Mouse (Mus musculus) lung, postnatal 14 days (tissue): ENCODE measurements around the gene Gm49425.
A peak's percentile ranks its signal among the peaks of the same experiment; 100 is the strongest.

ENCODE experiments used
- DNase-seq: peaks from one replicate; pipeline ENCODE4 v3.0.0; 2021

Gm49425 gene

DNA sequence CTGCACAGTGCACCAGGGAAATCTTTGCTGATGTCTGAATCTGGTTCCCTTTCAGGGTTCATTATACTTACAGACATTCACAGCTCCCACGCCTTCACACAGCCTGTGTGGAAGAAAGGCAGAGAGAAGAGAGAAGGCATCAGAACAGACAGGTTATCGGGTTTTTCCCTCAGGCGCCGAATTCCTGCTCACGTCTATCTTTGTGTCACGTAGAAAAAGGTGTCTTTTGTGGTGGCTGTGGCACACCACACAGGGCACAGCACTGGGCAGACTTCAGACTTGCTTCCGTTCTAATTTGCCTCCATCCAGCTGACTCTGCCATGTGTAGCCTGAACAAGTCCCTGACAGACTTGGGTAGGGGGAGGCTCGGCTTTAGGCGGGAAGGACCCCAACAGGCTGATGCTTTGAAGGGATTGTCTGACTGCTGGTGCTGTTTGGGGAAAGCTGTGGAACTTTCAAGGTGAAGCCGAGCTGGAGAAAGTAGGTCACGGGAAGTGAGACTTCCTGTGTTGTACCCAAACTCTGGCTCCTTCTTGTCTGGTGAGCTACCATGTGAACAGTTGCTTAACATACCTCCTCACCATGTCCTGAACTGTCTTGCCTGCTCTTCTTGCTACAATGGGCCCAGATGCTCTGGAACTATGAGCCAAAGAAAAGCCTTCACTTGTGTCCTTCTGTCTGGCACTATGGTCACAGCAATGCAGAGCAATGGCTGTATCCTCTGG lies 31.0 kb downstream of the Gm49425 start:
- DNase-seq: no peak

DNA sequence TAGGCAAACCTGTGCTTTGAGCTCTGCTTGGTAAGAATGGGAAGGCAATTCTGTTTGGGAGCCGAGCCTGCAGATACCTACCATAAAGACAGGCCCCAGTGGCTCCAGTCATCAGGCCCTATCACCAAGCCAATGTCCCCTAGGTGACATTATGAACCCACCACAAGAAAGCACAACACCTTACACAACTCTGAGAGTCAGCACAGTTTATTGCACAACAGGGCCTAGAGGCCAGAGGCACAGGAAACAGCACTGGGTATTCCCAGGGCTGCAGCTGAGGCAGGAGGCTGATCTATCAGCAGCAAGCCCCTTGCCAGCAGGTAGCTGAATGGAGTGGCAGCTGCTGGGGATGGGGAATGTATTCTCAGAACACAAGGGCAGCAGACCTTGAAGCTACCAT lies 32.1 kb downstream of the Gm49425 start:
- no peak for DNase-seq

DNA sequence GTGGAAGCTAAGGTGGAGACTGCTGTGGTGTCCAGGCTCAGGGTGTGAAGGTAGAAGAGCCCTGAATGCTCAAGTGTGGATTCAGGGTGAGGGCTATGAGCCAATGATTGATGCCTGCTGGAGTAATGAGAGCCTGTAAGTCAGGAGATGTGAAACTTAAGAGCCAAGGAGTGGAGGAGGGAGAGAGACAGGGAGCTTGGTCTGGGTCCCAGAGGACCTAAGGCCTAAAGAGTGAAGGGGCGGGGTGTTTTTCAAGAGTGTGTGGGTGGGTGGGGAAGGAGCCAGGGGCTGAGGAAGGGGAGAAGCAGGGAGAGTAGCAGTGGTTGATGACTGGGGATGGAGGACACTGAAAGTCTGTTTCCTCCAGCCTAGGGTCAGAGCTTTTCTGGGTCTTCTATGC lies 33.4 kb downstream of the Gm49425 start:
- DNase-seq: no peak

DNA sequence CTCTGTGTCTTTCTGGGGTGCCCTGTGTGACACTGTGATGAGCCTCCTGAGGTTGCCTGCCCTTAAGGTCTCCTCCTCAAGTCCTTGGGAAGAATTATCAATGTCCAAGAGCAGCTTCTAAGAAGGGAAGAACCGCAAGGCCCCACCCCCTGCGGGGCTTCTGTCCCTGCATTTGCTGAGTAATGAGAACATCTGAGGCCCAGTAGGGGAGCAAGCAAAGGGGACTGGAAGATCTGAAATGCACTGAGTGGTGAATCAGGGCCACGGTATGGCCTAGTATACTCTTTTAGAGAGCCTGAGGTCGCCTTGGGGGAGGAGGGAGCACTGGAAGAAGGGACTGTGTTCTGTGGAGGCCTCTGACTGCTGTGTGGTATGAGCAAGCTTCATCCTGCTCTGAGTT lies 35.0 kb downstream of the Gm49425 start:
- DNase-seq: no peak

DNA sequence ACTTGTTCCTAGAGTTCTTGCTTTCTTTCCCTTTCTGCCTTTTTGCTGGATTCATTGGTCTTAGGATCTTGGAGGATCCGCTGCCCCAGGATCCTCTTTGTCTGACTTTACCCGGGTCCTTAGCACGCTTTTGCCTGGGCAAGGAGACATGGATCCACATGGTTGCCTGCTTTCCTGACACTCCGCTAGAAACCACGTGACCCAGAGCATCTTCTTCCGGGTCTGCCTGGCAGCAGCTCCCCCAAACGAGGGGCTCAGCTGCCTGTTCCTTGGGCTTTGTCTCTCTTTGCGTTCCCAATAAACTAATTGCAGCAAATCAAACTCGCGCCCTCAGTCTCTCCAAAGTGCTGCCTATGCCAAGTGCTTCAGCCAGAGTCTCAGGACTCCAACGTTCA lies 37.4 kb downstream of the Gm49425 start:
- DNase-seq: no peak

DNA sequence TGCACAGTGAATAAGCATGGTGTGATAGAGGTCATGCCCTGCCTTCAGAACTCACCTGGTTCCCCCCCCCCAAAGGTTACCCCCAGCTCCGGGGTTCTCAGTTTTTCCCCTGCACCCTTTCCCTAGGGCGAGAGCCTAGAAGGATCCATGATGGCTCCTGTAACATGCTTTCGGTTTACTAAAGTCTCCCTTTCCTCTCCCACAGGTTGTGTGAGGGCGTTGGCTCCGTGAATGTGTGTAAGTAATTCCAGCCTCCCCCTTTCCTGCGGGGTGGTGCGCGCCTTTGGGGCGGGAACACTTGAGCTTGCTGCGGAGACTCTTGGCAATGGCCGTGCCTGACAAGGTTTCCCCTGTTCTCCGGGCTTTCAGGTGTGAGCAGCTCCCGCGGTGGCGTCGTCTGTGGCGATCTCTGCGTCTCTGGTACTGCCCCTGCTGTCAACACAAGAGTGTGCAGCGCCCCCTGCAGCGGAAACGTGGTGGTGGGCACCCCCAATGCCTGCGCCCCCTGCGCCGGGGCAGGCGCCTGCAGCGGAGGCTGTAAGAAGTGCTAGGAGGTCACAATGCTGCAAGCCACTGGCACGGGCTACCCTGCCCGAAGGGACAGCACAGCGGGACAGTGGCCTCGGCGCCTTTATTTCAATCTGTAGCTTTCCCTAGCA lies 37.9 kb downstream of the Gm49425 start:
- peak; percentile 55 for DNase-seq

DNA sequence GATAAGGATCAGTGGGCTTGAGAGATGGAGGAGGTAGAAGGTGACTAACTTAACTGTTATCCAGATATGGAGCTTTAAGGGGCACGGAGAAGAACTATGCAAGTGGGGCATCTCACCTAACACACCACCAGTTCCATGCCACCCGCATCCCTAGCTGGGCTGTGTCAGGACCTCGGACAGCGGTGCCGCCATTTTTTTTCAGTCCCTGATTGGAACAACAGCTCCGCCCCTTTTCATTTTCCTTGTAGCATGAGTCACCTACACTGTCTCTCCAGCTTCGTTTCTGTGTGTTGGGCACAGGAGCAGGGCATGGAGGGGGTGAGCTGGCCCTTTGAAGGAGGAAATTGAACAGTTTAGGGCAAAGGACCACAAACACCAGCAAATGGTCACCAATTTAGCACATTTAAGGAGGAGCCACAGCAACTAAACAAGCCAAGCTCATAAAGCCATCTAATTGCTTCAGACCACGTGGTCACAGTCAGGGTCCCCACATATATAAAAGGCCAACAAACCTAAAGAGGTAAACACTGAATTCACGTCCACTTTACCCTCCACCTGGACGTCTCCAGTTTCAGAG lies 44.0 kb downstream of the Gm49425 start, which contains the start of gene Krt86:
Gene Krt86, plus strand, starts transcription at position 527 of the 577 bp plus-strand sequence.
- peak; percentile 22 for DNase-seq

DNA sequence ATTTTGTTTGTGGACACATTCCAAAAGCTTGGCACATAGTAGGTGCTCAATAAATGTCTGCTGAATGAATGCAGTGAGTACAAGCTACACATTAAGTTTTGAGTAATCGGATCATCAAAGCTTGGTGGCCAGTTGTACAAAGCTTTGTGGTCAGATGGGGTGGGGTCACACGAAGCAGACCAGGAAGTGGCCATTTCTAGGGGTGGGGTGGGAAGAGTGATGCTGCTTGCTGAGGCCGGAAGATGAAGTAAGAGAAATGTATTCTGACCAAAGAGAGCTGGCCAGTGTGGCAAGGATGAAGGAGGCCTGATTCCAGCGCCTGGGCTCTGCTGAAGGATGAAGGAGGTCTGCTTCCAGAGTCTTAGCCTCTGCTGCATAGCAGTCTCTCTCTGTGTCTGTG lies 48.0 kb downstream of the Gm49425 start:
- no peak for DNase-seq
